Mouse (Mus musculus): Measurements from ENCODE around the gene 1700008O03Rik. TPM values are rescaled to one million over a fixed set of nuclear protein-coding genes. Genes with fewer than 3 reads are reported as not detected.

Gene 1700008O03Rik
- polyA plus RNA-seq, 1 experiment from 2014 or later: 0.20 TPM

- Histone ChIP-seq H3K4me1 (ENCODE audit: control insufficient read depth, low read depth, low read length) (peaks cover 3% of the 10 kb centered on the region), H3K9ac (ENCODE audit: low read depth, low read length) (no peak overlapping the region), H3K27ac (ENCODE audit: low read length) (no peak overlapping the region), H3K9me3 (replicated peaks; ENCODE audit: control insufficient read depth, low read length) (no peaks in the 10 kb centered on the region), H3K4me3 (ENCODE audit: low read depth, low read length) (no peak overlapping the region), H3K36me3 (ENCODE audit: control insufficient read depth, insufficient read depth) (no peaks in the 10 kb centered on the region), H3K4me2 (ENCODE audit: low read depth, low read length) (no peak overlapping the region), H3K27me3 (ENCODE audit: control insufficient read depth, insufficient read depth, low read depth, low read length) (no peaks in the 10 kb centered on the region)
- no peak for ATAC-seq (ENCODE audit: low read depth)
- 59% methylated on average over 6 of the region's 6 CpGs for WGBS (ENCODE audit: insufficient replicate concordance)
Measured at GRCm38 (mm10) chr7:44413307-44413706, 27.7 kb upstream of the 1700008O03Rik start.

- no peaks in the 10 kb centered on the region for H3K9me3 ChIP-seq (replicated peaks; ENCODE audit: control insufficient read depth, low read length)
- peaks cover 3% of the 10 kb centered on the region for H3K4me1 ChIP-seq (ENCODE audit: control insufficient read depth, low read depth, low read length)
- no peaks in the 10 kb centered on the region for H3K36me3 ChIP-seq (ENCODE audit: control insufficient read depth, insufficient read depth)
- 71% methylated on average over 4 of the region's 4 CpGs for WGBS (ENCODE audit: insufficient replicate concordance)
- H3K27me3 ChIP-seq (ENCODE audit: control insufficient read depth, insufficient read depth, low read depth, low read length): no peaks in the 10 kb centered on the region; the same call in 1 of the 2 replicates
- no peak overlapping the region for H3K27ac ChIP-seq (ENCODE audit: low read length)
- H3K9ac ChIP-seq (ENCODE audit: low read depth, low read length): no peak overlapping the region
- H3K4me2 ChIP-seq (ENCODE audit: low read depth, low read length): no peak overlapping the region
- ATAC-seq (ENCODE audit: low read depth): no peak
- no peak overlapping the region for H3K4me3 ChIP-seq (ENCODE audit: low read depth, low read length)
Measured at GRCm38 (mm10) chr7:44411144-44411543, 25.5 kb upstream of the 1700008O03Rik start.

GRCm38 (mm10) chr7:44406015-44406355 is 20.4 kb upstream of the 1700008O03Rik start:
- Histone ChIP-seq H3K36me3 (ENCODE audit: control insufficient read depth, insufficient read depth) (no peaks in the 10 kb centered on the region), H3K4me2 (ENCODE audit: low read depth, low read length) (peak overlapping the region; percentile 51), H3K27me3 (ENCODE audit: control insufficient read depth, insufficient read depth, low read depth, low read length) (no peaks in the 10 kb centered on the region; the same call in none of the 2 replicates), H3K4me3 (ENCODE audit: low read depth, low read length) (peak overlapping the region; percentile 37), H3K9me3 (replicated peaks; ENCODE audit: control insufficient read depth, low read length) (no peaks in the 10 kb centered on the region), H3K4me1 (ENCODE audit: control insufficient read depth, low read depth, low read length) (peaks cover 3% of the 10 kb centered on the region; the same call in 1 of the 2 replicates), H3K9ac (ENCODE audit: low read depth, low read length) (no peak overlapping the region), H3K27ac (ENCODE audit: low read length) (no peak overlapping the region)
- ATAC-seq (ENCODE audit: low read depth): no peak
- 3% methylated on average over 5 of the region's 5 CpGs for WGBS (ENCODE audit: insufficient replicate concordance)

- Histone ChIP-seq H3K36me3 (ENCODE audit: control insufficient read depth, insufficient read depth) (no peaks in the 10 kb centered on the region), H3K9ac (ENCODE audit: low read depth, low read length) (no peak overlapping the region), H3K27me3 (ENCODE audit: control insufficient read depth, insufficient read depth, low read depth, low read length) (no peaks in the 10 kb centered on the region; the same call in none of the 2 replicates), H3K9me3 (replicated peaks; ENCODE audit: control insufficient read depth, low read length) (no peaks in the 10 kb centered on the region), H3K27ac (ENCODE audit: low read length) (no peak overlapping the region), H3K4me2 (ENCODE audit: low read depth, low read length) (peak overlapping the region; percentile 51), H3K4me1 (ENCODE audit: control insufficient read depth, low read depth, low read length) (peaks cover 3% of the 10 kb centered on the region; the same call in 1 of the 2 replicates), H3K4me3 (ENCODE audit: low read depth, low read length) (peak overlapping the region; percentile 37)
- ATAC-seq (ENCODE audit: low read depth): peak; percentile 71
- 3% methylated on average over 27 of the region's 27 CpGs for WGBS (ENCODE audit: insufficient replicate concordance)
Measured at GRCm38 (mm10) chr7:44405346-44406014, 19.9 kb upstream of the 1700008O03Rik start.

GRCm38 (mm10) chr7:44401673-44402072 is 16.1 kb upstream of the 1700008O03Rik start:
- no peak for ATAC-seq (ENCODE audit: low read depth)
- whole genome bisulfite sequencing (ENCODE audit: insufficient replicate concordance): 45% methylated on average over 6 of the region's 6 CpGs

GRCm38 (mm10) chr7:44398570-44398969 is 12.9 kb upstream of the 1700008O03Rik start:
- Histone ChIP-seq H3K27me3 (ENCODE audit: control insufficient read depth, insufficient read depth, low read depth, low read length) (no peaks in the 10 kb centered on the region; the same call in 1 of the 2 replicates), H3K4me1 (ENCODE audit: control insufficient read depth, low read depth, low read length) (no peaks in the 10 kb centered on the region), H3K36me3 (ENCODE audit: control insufficient read depth, insufficient read depth) (no peaks in the 10 kb centered on the region), H3K9ac (ENCODE audit: low read depth, low read length) (no peak overlapping the region), H3K27ac (ENCODE audit: low read length) (no peak overlapping the region), H3K4me2 (ENCODE audit: low read depth, low read length) (no peak overlapping the region), H3K4me3 (ENCODE audit: low read depth, low read length) (no peak overlapping the region), H3K9me3 (replicated peaks; ENCODE audit: control insufficient read depth, low read length) (no peaks in the 10 kb centered on the region)
- peak; percentile 76 for ATAC-seq (ENCODE audit: low read depth)
- WGBS (ENCODE audit: insufficient replicate concordance): 13% methylated on average over 3 of the region's 3 CpGs

More at GRCm38 (mm10) chr7:44401673-44402072, 16.1 kb upstream of the 1700008O03Rik start:
- H3K9me3 ChIP-seq (replicated peaks; ENCODE audit: control insufficient read depth, low read length): no peaks in the 10 kb centered on the region
- H3K4me3 ChIP-seq (ENCODE audit: low read depth, low read length): no peak overlapping the region
- no peaks in the 10 kb centered on the region; the same call in none of the 2 replicates for H3K27me3 ChIP-seq (ENCODE audit: control insufficient read depth, insufficient read depth, low read depth, low read length)
- H3K4me2 ChIP-seq (ENCODE audit: low read depth, low read length): no peak overlapping the region
- H3K36me3 ChIP-seq (ENCODE audit: control insufficient read depth, insufficient read depth): no peaks in the 10 kb centered on the region
- no peak overlapping the region for H3K27ac ChIP-seq (ENCODE audit: low read length)
- H3K4me1 ChIP-seq (ENCODE audit: control insufficient read depth, low read depth, low read length): peaks cover 3% of the 10 kb centered on the region; the same call in 1 of the 2 replicates
- no peak overlapping the region for H3K9ac ChIP-seq (ENCODE audit: low read depth, low read length)

GRCm38 (mm10) chr7:44393284-44393683 is 7.7 kb upstream of the 1700008O03Rik start:
- ATAC-seq (ENCODE audit: low read depth): no peak

GRCm38 (mm10) chr7:44392341-44392740 is 6.7 kb upstream of the 1700008O03Rik start:
- ATAC-seq (ENCODE audit: low read depth): no peak
- no peak overlapping the region for H3K4me3 ChIP-seq (ENCODE audit: low read depth, low read length)
- no peaks in the 10 kb centered on the region for H3K36me3 ChIP-seq (ENCODE audit: control insufficient read depth, insufficient read depth)
- H3K9ac ChIP-seq (ENCODE audit: low read depth, low read length): no peak overlapping the region
- H3K27me3 ChIP-seq (ENCODE audit: control insufficient read depth, insufficient read depth, low read depth, low read length): peaks cover 5% of the 10 kb centered on the region; the same call in 1 of the 2 replicates
- no peak overlapping the region for H3K4me2 ChIP-seq (ENCODE audit: low read depth, low read length)
- H3K9me3 ChIP-seq (replicated peaks; ENCODE audit: control insufficient read depth, low read length): no peaks in the 10 kb centered on the region
- 66% methylated on average over 14 of the region's 14 CpGs for WGBS (ENCODE audit: insufficient replicate concordance)
- no peak overlapping the region for H3K27ac ChIP-seq (ENCODE audit: low read length)
- H3K4me1 ChIP-seq (ENCODE audit: control insufficient read depth, low read depth, low read length): no peaks in the 10 kb centered on the region

More at GRCm38 (mm10) chr7:44393284-44393683, 7.7 kb upstream of the 1700008O03Rik start:
- Histone ChIP-seq H3K4me1 (ENCODE audit: control insufficient read depth, low read depth, low read length) (no peaks in the 10 kb centered on the region), H3K36me3 (ENCODE audit: control insufficient read depth, insufficient read depth) (no peaks in the 10 kb centered on the region), H3K27ac (ENCODE audit: low read length) (no peak overlapping the region), H3K9ac (ENCODE audit: low read depth, low read length) (no peak overlapping the region), H3K27me3 (ENCODE audit: control insufficient read depth, insufficient read depth, low read depth, low read length) (no peaks in the 10 kb centered on the region), H3K4me3 (ENCODE audit: low read depth, low read length) (no peak overlapping the region), H3K9me3 (replicated peaks; ENCODE audit: control insufficient read depth, low read length) (no peaks in the 10 kb centered on the region), H3K4me2 (ENCODE audit: low read depth, low read length) (no peak overlapping the region)
- WGBS (ENCODE audit: insufficient replicate concordance): 72% methylated on average over 17 of the region's 17 CpGs

GRCm38 (mm10) chr7:44391831-44392230 is 6.2 kb upstream of the 1700008O03Rik start:
- 46% methylated on average over 4 of the region's 4 CpGs for WGBS (ENCODE audit: insufficient replicate concordance)
- no peaks in the 10 kb centered on the region for H3K36me3 ChIP-seq (ENCODE audit: control insufficient read depth, insufficient read depth)
- H3K27ac ChIP-seq (ENCODE audit: low read length): no peak overlapping the region
- H3K4me3 ChIP-seq (ENCODE audit: low read depth, low read length): no peak overlapping the region
- H3K4me2 ChIP-seq (ENCODE audit: low read depth, low read length): no peak overlapping the region
- no peaks in the 10 kb centered on the region for H3K4me1 ChIP-seq (ENCODE audit: control insufficient read depth, low read depth, low read length)
- no peak overlapping the region for H3K9ac ChIP-seq (ENCODE audit: low read depth, low read length)
- H3K27me3 ChIP-seq (ENCODE audit: control insufficient read depth, insufficient read depth, low read depth, low read length): peaks cover 5% of the 10 kb centered on the region; the same call in 1 of the 2 replicates
- ATAC-seq (ENCODE audit: low read depth): no peak
- no peaks in the 10 kb centered on the region for H3K9me3 ChIP-seq (replicated peaks; ENCODE audit: control insufficient read depth, low read length)
